Mouse (Mus musculus) adrenal gland, postnatal 4 days (tissue): Measurements from ENCODE around the gene Slc19a3. TPM values are rescaled to one million over a fixed set of nuclear protein-coding genes. Genes with fewer than 3 reads are reported as not detected.
"Not testable (repeated sequence)": the region's sequence is repeated elsewhere in the genome, so short reads cannot be mapped to it uniquely, and the experiment has no call there.

Experiments
- DNase-seq, 2 experiments: peaks; one replicate each; pipeline ENCODE4 v3.0.0; 2021 to 2022; ENCODE audit warnings: low spot score in 2 of 2, mixed read lengths in 2 of 2
- total RNA-seq, 2 experiments: library from RNA; stranded (reverse); gene quantifications; 2 replicates each; pipeline ENCODE4 v1.2.3; 2021

The Slc19a3 gene
- total RNA-seq, 2 experiments from 2014 or later = 0.48 to 0.73 TPM

DNA sequence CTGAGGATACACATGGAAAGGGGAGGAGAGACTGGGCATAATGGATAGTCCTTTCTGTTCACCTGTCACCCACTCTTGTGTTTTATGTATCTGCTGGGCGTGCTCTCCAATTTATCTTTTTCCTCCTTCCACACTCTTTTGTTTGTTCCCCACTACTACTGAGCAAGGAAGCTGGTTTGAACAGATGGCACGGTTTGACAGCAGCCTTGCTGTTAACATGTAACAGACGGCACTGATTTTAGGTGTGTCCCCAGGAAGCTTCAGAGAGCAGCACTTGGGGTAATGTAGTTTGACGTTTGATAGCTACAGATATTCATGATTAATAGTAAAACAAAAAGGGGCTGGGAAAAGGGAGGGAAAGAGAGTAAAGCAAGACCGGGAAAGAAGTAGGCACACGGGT, 30.8 kb downstream of the Slc19a3 start:
- DNase-seq = no peak

DNA sequence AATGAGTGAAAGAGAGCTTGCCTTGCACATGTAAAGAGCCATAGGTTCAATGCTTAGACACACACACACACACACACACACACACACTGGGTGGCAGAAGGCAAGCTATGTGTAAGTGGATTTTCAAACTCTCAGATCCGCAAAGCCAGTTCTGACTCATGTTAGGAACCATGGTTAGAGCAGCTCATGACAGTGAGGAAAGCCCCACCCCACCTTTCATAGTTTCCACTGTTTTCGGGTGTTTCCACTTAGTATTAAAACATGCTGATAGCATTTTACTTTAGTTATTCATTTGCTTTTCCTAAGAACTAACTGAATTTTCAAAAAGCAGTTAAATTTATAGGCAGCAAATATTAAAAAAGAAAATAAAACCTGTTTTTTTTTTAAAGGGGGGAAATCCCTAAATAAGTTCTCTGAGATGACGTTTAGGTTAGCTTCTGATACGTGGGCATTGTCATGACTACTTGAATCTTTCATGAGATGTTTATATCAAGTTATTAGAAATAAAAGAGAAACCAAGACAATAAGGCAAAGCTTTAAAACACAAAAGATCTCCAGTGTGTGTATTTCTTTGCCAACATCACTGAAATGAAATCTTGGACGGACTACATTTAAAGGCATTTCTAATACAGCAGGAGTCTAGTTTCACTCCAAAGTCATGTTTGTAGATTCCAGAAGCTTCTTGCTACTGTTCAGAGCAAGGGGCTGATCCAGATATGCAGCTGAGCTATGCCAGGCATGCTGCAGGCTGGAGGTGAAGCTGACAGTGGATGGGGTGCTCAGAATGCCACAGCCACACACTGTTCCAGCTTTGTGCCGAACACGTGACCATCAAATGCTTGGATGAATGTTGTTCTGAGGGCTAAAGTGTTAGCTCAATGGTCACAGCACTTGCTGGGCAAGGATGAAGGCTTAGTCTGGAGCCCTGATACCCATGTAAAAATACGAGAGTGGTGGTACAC, 31.7 kb downstream of the Slc19a3 start:
- no peak for DNase-seq

DNA sequence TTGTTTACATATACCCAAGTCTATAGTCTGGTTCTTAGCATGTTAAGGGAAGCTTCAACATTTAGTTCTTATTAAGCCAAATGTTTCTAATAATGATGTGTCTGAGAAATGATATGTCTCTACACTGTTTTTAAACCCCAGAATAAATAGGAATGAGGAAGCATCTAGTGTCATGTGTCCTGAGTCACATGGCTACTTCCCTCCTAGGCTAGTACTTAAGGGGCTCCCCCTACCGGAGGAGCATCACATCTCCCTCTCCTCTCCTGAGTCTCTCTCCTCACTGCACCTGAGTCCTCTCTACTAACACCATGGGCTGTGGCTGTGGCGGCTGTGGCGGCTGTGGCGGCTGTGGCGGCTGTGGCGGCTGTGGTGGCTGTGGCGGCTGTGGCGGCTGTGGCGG, 37.9 kb downstream of the Slc19a3 start, which contains the start of gene Gm47959:
Gm47959 (plus strand) TSS at position 243 of the 400 bp plus-strand sequence.
- not testable (repeated sequence) for DNase-seq

DNA sequence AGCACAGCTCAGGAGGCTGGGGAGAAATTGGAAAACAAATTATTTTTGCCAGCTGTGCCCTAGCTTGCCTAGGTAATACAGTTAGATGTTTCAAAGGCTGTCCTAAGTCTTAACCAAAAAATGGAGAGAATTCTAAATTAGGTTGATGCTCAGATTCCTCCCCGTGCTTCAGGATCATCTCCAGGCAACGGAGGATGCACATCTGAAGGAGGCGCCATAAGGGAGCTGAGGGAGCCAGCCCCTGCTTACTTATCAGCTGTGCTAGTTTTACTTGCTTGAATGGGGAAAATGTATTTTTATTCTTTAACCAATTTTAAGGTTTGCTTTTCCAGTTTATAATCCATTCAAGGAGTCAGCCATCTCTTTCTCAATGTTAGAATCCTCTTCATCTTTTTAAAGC, 44.3 kb downstream of the Slc19a3 start:
- no peak for DNase-seq

DNA sequence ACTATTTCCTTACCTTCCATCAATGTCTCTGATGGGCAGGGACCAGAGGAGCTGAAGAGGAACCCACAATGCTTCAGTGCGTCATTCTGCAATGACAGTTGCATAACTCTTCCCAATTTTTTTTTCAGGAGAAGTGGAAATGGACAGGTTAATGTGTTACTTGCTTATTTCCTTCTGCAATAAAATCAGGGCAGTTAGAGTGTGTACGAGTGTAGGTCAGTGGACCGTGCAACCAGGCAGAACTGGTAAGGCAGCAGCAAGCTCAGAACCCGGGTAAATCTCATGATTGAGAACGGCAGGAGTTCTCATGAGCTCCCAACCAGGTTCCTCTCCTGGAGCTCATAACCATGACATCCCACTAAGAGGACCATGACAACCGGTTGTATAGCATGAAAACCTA, 46.2 kb downstream of the Slc19a3 start:
- DNase-seq = no peak

DNA sequence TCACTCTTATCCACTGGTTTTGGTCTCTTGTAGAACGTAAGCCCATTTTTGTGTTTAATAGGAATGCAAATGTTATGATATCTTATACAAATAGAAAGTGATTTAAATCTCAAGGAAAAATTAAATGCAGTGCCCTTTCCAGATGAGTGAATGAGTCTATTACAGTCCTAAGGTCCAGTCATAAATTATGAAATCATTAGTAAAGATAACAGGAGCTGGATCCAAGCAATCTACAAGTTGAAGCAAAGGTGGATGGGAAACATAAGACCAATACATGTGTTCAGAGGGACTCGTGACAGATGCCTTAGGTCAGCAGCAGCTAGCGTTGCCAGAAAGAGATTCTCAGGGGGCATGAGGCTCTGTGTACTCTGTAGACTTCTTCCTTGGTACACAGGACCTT, 46.7 kb downstream of the Slc19a3 start:
- no peak for DNase-seq

DNA sequence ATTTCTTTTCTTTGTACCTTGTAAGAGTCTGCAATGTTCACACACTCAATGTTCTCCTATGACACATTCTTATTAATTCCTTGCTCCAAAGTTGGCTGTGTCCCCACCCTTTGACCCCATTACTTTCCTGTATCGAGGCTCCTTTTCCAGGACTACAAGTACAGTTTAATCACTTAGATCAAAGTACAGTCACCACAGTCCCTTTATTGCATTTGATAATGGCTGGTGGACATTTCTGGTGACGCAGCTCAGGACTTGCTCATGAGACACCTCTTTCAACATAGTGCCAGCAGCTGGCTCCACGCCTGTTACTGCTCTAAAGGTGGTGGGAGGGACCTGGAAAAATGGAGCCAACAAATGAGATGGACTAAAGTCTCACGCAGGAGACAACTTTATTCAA, 47.2 kb downstream of the Slc19a3 start:
- DNase-seq = no peak

DNA sequence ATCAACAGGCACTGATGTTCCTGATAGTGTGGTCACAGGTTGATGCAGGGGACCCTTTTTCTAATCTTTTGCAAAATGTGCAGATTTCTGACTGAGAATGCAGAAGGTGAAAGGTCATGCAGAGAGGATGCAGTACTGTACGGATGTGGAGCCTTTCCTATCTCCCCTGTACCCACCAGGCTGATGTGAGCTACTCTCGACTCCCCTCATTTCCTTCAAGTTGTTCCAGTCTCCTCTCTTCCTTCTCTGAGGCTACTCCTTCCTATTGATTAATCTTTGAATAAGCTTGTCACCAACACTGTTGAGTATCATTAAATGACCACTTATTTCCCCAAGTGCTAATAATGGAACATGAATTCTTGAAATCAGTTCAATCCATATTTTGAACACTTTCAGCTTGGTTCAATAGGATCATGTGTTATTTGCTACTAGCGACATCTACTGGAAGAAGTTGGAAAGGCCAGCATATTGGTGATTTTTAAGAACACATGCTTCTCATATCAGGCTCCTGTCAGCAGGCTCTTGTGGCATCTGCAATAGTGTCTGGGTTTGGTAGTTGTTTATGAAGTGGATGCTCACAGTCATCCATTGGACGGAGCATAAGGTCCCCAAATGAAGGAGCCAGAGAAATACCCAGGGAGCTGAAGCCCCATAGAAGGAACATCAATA, 50.6 kb downstream of the Slc19a3 start:
- DNase-seq = no peak

DNA sequence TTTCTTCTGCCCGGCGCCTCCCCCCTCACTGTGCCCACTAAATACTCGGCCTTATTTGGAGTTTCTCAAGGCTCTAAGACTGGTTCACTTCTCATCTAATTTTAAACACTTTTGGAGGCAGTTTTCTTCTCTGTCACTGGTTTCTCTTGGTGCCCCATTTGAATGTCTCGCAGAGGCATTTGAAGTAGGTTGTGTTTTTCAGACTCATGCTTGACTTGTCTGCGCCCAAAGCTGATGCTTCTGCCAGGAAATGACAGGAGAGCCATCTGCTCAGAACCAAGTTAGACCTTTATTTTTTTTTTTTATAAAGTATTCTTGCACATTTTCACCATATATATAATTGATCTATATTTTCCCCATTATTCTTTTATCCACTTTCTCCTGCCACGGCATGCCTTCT, 51.5 kb downstream of the Slc19a3 start:
- DNase-seq = no peak

DNA sequence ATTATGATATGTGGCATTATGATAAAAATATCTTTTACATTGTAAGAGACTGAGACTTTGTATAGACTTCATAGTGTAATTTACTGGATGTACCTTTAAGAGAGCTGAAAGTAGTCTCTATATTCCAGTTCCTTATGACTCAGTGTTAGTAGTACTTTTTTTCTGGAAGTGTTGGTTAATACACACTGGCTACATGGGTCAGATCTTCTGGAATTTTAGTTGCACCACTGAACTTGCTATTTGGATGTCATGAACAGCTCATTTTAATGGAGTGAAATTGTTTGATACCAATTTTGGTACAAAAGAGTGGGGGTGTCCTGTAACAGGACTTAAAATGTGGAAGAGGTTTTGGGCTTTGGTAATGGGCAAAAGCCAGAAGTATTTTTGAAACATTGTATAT, 60.4 kb downstream of the Slc19a3 start:
- no peak for DNase-seq

DNA sequence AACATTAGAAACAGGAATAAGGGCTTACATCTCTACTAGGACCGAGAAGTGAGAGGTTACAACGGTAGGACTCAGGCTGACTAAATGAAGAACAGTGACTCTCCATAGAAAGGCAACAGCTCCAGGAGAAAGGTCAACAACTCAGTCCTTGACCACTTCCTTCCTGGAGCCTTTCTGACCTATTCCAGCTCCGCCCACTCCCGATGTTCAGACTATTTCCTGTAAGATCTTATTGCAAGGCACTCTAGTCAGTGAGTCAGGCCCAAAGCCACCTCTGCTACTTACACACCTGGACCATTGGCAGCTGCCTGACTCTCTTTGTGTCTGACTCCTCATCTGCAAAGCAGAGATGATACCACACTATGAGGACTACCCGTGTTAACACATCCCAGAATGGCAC, 62.5 kb downstream of the Slc19a3 start:
- no peak for DNase-seq

DNA sequence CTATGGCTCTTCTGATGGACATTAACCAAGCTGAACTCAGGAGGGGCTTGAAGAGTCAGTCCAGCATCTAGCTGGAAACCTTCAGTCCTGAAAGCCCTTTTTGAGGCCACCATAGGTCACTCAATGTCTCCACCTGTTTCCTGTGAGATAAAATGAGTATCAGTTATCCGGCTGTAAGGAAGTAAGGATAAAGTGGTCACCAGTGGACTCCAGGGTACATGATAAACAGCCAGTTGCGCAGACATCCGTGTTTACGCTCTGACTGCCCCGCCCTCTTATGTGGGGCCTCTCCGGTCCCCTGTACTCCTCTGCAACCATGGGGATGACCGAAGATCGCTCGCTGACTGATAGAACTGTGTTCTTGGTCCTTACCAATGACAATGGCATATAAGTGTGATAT, 63.9 kb downstream of the Slc19a3 start:
- no peak for DNase-seq

DNA sequence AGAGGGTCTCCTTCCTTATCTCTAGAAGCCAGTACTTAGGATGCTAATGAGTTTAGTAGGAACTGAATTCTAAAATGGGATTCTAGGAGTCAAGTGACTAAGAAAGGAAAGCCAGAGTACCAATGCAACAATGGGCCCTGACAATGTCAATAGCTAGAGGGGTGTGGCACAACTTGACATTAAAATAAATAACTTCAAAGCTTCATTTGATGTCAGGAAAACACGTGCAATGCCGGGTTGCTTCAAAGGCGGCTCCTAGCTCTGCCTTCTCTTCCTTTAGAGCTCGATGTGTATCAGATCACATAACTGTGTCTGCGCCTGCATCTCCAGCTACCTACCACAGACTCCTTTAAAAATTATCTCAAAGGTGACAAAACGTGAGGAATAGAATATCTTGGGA, 64.3 kb downstream of the Slc19a3 start:
- no peak for DNase-seq

DNA sequence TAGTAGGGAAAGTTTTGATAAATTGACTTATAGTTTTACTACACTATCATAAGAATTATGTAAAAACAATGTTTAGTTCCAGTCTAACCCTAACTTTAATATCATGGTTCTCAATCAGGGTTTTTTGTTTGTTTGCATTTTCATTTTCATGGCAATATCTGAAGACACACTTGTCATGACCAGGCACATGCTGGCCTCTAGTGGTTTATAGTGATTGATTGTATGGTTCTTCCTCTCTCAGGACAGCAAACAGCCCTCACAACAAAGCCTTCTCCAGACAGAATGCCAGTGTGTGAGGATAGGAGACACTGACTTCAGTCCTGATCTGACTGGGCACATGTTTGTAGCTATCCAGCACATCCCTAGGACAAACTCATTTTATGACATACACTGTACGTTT, 65.0 kb downstream of the Slc19a3 start:
- DNase-seq = no peak

DNA sequence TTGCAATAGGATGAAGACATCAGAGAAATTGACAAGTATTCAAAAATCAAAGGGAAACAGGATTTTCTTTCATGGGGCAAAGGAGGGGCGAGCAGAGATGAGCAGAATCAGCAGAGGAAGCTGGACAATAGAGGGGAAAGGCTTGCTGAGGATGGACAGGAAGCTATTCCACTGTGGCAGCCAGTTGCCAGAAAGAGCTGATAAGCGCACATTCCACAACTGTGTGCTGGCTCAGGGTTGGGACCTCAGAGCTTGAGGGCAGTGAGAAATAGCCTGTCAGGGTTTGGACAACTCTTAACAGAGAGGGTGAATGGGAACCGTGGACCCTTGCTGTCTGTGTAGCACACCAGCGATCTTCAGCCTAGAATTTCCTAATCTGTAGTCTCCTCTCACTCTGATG, 66.2 kb downstream of the Slc19a3 start:
- DNase-seq = no peak

DNA sequence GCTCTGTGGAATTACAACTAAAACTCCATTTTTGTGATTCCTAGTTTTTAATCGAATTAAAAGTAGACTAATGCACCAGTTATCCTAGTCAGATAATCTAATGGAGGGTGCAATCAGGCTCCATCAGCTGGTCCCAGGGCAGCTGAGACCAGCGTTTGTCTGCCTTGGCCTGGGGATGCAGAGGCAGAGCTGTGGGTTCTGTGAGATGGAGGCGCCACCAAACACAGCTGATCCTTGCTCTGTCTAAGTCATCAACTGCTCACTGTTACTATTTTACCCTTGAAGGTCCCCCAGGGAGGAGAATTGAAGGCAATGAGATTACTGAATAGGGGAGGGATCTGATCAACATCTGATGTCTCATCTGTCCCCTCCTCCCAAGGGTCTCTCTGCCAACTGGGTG, 71.8 kb downstream of the Slc19a3 start:
- no peak for DNase-seq

Other genes with a start within 250 kb of the Slc19a3 start
- 10 to 100 TPM; 47.0 to 48.7 TPM for gene Agfg1, start 199.0 kb downstream of the Slc19a3 start, total RNA-seq
- under 1 TPM; 0.39 to 0.68 TPM for gene A030005L19Rik, start 125.1 kb downstream of the Slc19a3 start, total RNA-seq
- gene A030014E15Rik, start 113.5 kb downstream of the Slc19a3 start, total RNA-seq = not detected
- gene Gm6217, start 107.0 kb downstream of the Slc19a3 start, total RNA-seq = not detected
- gene A030003K21Rik, start 95.1 kb downstream of the Slc19a3 start, total RNA-seq = not detected
- gene Gm7544, start 82.4 kb downstream of the Slc19a3 start, total RNA-seq = not detected
- gene Gm47955, start 78.2 kb downstream of the Slc19a3 start, total RNA-seq = not detected
- gene Gm47959, start 37.9 kb downstream of the Slc19a3 start, total RNA-seq = not detected
- not detected for gene Krtap28-10, start 4.0 kb upstream of the Slc19a3 start, total RNA-seq
- gene Gm47969, start 6.5 kb upstream of the Slc19a3 start, total RNA-seq = not detected
- gene A030005K14Rik, start 20.9 kb upstream of the Slc19a3 start, total RNA-seq = not detected
- not detected for gene Krtap28-13, start 22.5 kb upstream of the Slc19a3 start, total RNA-seq
- gene Ccl20, start 78.3 kb upstream of the Slc19a3 start, total RNA-seq = not detected
- under 1 TPM in 1 of 2 experiments, not detected in 1; 0.31 TPM for gene Daw1, start 121.3 kb upstream of the Slc19a3 start, total RNA-seq